Mouse (Mus musculus): Measurements from ENCODE around the gene Pde11a. TPM values are rescaled to one million over a fixed set of nuclear protein-coding genes. Genes with fewer than 3 reads are reported as not detected.

Gene Pde11a
- total RNA-seq, 2 experiments from 2014 or later = not detected

DNA sequence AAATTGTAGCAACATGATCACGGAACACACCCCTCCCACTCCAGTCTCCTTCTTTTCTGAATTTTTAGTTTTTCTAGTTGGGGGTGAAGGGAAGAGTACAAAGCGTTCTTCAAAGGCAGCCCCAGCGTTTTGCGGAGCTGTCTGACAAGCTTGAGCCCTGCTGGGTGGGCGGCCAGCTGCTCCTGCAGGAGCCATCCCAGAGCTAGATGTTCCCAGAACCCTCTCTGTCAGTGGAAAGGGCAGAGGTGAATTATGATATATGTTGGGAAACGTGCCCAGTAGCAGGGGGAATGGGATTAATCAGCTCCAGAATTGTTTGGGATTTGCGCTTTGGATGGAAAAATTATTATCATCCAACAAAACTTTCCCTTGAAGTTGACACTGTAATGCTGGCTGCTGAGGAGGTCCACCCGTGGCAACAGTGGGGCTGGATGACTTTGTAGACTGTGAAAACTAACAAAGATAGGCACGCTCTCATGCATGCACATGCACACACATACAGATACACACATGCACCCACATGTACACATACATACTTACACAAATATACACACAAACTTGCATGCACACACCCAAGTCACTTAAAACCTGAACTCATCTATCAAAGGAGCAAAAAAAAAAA is 238.7 kb downstream of the Pde11a start:
- no peak for ATAC-seq (replicated peaks; ENCODE audit: poor library complexity, severe bottlenecking)

DNA sequence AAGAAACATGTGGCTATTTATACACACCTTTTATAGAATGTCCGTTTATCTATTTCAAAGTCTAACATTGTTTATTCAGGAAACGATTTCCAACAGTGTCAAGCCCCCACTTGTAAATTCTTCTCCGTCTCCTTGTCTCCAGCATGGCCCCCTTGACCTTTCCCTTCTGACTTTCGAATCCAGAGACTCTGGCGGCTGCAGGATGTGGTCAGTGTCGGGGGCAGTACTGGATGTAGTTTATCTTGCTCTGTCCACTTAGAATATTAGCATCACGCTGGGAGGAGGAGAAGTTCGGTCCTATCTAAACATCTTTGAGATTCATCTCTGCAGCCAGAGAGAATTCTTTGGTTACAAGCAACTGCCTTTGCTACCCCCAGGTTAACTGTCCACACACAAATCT is 240.2 kb downstream of the Pde11a start:
- no peak for ATAC-seq (replicated peaks; ENCODE audit: poor library complexity, severe bottlenecking)

DNA sequence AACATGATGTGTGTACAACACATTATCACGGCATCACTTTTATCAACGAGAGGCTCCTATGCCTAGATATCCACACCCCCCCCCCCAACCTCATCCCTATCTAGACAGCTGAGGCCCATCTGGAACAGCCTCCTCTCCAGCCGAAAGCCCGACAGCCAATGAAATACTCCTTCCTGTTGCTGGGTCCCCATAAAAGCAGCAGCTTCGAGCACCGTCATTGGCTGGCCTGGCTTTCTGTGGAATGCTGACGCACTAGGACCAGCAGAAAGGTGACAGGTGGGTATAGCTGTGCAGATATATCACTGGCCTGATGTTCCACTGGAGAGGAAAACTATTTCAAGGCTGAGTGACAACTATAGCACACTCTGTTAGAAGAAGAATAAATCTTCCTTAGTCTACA is 240.7 kb downstream of the Pde11a start:
- no peak for ATAC-seq (replicated peaks; ENCODE audit: poor library complexity, severe bottlenecking)

DNA sequence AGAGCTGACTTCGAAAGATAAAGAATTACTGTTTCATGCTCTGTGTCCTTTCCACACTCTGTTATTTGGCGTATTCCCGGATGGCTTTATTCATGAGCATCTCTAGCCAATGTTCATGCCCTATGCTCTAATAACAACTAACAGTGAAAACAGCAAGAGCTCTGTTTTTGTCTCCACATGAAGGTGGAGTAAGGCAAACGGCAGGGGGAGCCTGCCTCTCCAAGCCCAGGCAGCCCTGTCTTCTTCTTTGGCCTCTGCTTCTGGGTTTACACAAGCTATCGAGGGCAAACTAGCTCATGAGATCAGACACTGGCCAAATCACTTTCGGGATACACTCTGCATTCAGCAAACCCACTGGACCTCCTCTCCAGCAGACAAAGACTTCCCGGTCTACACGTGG is 241.3 kb downstream of the Pde11a start:
- no peak for ATAC-seq (replicated peaks; ENCODE audit: poor library complexity, severe bottlenecking)

DNA sequence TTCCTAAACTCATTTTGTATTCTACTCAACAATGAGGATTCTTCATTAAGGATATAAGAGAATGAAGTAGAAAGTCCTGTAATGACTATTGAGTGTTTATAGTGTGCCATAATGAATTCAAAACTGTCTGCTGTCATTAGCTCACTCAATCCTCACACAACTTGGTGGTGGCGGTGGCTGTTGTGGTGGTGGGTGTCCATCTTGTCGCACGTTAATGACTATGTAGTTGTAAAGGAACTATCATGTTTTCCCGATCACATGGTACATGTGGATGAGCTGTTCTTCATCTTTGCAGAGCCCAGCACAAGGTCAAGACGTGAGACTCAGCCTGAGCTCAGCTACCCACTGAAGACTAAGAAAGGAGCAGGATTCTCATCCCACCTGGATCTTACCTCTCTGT is 242.7 kb downstream of the Pde11a start:
- no peak for ATAC-seq (replicated peaks; ENCODE audit: poor library complexity, severe bottlenecking)

DNA sequence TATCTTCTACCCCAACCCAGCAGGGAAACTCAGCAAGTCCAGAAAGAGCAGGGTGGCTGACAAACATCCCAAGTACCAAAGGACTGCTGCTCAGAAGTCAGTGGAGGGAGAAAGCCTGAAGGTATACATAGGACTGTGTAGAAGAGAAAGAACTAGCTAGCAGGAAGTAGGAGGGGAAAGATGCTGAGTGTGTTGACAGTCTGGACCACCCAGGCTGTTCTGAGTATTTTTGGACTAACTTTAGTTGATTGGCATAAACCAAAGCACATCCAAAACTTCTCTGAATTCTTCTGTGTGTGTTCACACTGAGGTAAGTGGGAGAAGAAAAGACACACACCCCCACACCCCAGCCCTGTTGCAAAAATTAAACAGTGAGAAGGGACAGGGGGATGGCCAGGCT is 248.1 kb downstream of the Pde11a start:
- ATAC-seq (replicated peaks; ENCODE audit: poor library complexity, severe bottlenecking) = no peak

DNA sequence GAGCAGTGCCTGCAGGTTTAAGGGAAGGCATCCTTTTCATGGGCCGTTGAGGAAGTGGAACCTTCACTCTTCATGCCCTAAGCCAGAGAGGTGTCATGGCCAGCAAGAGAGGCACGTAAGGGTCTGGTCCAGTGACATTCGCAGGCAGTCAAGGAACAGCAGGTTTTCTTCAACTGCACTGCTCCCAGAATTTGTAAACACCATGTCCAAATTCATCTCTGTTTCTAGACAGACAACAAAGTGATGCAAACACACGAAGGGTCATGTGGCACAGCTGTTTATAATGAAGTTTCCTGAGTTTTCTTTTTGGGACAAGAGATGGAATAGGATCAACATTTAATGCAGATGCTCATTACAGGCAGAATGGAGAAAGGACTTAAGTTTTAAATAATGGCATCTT is 249.7 kb downstream of the Pde11a start:
- no peak for ATAC-seq (replicated peaks; ENCODE audit: poor library complexity, severe bottlenecking)

DNA sequence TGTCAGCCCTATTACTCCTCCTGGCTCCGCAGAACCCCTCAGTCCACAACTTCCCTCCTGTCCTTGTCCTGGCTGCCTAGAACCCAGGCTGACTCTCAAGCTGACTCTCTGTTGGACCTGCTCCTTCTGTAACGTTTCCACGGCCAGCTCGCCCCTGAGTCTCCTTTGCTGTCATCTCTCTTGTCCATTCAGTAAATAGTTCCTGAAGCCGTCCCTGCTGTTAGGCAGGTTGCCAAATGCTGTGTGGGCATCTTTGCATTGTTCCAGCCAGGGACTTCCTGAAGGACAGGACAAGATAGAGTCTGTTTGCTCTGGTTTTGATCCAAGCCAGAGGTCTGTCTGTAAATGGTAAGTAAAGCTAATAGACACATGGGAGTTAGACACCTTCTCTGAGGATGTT is 250.2 kb downstream of the Pde11a start:
- no peak for ATAC-seq (replicated peaks; ENCODE audit: poor library complexity, severe bottlenecking)

DNA sequence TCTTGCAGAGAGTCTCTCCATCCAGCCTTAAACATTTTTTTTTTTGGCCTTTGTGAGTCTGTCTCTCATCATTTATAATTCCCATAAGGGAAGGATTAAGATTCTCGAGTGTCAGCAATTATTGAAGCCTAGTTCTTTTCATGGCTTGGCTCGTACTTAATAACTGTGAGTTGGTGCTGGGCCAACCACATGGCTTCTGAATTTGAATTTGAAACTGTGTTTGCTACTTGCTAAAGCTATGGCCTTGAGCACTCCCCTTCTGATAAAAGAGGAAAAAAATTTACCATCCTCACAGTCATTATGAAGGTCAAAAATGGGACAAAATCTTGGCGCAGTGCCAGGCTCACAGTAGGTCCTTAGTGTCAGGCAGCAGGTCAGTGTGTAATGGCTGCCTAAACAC is 251.4 kb downstream of the Pde11a start:
- ATAC-seq (replicated peaks; ENCODE audit: poor library complexity, severe bottlenecking) = no peak

DNA sequence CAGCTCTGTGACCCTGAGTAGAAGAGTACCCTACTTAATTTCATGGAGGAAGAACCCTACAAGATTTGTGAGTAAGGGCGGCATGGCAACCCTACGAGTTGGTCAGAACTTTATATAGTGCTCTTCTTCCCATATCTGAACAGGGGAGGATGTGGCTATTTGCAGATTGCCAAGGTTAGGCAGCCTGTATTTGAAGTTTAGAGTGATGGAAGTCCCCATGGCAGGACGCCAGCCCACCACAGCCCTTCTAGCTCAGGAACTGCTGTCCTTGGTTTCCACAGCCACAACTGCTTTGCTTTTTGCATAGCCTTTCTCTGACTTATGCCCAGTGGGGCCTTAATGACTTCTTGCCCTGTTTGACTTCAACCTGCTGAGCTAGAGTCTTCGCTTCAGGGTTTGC is 253.6 kb downstream of the Pde11a start:
- no peak for ATAC-seq (replicated peaks; ENCODE audit: poor library complexity, severe bottlenecking)

DNA sequence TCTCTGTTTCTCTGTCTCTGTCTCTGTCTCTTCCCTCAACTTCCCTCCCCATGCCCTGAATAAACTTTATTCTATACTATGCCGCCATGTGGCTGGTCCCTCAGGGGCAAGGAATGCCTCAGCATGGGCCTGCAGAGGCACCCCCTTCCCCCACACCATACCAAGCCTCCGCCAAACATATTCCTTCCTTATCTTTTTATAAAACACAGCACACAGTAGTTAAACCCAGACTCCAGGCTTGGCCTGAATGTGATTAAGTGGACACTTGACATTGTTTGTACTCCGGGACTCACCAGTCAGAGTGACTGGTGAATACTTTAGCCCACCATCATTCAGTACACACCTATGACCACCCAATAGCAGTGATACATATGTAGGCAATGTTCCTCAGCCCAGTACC is 254.7 kb downstream of the Pde11a start:
- no peak for ATAC-seq (replicated peaks; ENCODE audit: poor library complexity, severe bottlenecking)

DNA sequence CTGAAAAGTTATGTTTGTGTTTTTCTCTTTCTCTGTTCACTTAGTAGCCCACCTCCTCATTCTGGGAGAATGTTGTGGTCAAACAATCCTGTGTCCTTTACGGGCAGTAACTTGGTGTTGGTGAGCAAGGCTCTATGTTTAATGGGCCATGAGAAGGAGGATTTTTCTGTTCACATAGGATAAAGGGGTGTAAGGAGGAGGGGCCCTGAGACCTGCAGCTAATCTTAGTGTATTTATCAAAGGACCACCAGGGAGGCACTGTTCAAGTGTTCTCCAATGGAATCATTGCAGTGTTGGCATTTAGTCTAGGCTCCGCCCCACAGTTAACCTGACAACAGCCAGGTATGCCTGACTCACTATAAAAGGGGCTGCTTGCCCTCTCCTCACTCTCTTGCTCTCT is 255.2 kb downstream of the Pde11a start:
- no peak for ATAC-seq (replicated peaks; ENCODE audit: poor library complexity, severe bottlenecking)

DNA sequence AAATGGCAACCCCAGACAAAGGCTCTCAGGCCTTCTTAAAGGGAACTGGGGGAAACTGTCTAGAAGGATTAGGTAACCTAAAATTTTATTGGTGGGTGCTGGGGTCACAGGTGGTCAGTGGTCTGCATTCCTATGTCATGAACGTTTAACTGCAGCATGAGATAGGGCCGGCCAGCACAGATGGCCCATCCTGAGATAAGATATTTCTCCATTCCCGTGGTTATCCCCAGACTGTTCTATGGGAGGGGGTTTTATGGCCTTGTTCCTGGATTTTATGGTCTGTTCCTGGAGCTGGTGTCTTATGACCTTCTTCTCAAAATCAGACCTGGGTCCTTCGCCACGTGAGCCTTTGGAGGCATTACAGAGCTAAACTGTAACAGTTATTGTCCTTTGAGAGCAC is 256.6 kb downstream of the Pde11a start:
- ATAC-seq (replicated peaks; ENCODE audit: poor library complexity, severe bottlenecking) = no peak

DNA sequence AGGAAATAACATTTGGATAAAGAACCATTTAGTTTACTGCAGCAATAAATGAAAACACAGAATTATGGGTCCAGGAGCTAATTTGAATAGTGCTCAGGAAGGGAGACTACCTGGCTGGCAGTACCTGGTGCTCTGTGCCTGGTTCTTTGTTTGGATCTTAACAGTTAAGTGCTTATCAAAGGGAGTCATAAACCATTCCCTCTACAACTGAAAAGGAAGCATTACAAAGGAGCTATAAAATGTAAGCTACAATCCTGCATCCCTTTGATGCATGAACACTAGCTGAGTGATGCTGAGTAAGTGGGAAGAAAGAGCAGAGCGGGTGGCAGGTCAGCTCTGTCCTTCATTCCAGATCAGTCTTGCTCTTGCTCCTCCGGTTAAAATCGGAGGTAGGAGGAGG is 258.0 kb downstream of the Pde11a start:
- ATAC-seq (replicated peaks; ENCODE audit: poor library complexity, severe bottlenecking) = no peak

DNA sequence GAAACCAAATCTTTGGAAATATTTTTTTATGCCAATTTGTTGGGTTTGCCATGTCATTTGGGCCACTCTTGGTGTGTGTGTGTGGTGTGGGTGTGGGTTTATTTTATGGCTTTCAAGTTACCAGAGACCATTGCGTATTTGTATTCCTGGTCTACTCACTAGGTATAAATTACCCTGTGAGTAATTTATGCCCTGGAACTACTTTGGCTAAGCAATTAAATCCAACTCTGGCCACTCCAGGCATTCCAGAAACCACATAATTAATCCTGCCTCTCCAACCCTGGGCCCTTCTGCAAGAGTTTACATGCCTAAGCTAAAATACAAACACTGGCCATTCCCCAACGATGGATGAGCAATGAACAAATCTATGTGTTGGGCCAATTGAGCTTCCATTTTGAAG is 261.7 kb downstream of the Pde11a start:
- ATAC-seq (replicated peaks; ENCODE audit: poor library complexity, severe bottlenecking) = no peak

DNA sequence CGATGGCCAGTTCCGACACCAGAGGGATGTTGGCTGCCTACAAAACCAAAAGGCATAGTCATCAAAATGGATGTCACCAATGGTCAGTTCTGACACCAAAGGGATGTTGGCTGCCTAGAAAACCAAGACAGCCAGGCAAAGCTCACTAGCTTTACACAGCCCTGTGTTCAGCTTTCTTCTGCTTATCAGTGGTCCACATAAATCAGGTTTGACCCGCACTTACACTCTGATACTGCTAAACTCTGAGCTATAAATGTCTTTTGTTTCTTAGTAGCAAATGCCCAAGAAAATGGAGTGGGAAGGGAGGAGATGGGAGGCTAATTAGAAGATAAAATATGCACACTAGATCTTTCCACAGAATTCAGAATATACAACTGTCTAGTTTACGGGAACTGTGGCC is 262.5 kb downstream of the Pde11a start:
- no peak for ATAC-seq (replicated peaks; ENCODE audit: poor library complexity, severe bottlenecking)

DNA sequence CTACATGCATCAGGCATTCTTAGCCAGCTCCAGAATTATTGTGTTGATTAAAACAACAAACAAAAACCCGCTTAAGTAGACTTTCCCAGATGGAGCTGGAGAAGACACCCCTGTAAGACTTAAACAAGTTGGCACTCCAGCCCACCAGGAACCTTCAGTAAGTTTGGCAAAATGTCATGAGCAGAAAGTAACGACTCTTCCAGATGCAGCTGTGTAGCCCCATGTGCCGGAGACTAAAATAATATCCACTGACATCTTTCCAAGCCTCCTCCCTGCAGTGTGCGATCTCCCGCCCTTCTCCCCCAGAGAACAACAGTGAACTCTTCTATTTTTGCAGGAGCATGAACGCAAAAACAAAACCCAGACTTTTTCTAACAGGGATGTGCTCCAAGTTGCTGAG is 265.5 kb downstream of the Pde11a start:
- ATAC-seq (replicated peaks; ENCODE audit: poor library complexity, severe bottlenecking) = no peak

DNA sequence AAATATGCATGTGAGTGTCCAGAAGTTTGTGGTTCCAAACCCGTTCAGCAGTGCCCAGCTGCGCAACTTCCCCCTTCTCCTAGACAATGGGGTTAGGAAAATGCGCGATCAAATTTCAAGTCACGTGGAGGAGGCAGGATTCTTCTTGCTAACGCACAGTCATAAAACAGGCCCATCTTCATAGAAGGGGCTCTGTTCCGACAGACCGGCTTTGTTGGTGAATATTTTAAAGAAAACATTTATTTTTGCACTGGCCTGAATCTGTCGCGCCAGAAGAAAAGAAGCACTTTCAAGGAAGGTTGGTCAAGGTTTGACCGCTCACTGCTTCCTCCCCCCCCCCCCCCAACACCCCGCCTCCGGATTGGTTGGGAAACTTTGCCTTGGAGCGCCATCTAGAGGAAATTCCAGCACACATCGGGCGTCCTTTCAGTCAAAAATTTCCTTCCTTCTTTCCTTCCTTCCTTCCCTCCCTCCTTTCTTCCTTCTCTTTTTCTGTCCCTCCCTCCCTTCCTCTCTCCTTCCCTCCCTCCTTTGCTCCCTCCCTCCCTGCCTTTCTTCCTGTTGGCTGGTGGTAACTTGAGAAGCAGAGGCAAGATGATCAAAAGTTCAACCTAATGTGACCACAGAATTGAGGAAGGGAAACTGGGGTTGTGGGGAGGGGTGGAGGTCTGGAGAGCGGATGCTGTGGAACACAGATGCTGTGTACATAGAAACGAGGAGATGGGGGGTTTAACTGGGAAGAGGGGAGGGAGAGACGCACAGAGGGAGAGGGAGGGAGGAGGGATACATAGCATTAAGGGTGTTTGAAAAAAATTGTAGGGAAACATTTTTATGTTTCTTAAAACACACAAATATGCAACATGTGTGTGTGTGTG is 267.9 kb downstream of the Pde11a start:
- peak; percentile 90 for ATAC-seq (replicated peaks; ENCODE audit: poor library complexity, severe bottlenecking)

DNA sequence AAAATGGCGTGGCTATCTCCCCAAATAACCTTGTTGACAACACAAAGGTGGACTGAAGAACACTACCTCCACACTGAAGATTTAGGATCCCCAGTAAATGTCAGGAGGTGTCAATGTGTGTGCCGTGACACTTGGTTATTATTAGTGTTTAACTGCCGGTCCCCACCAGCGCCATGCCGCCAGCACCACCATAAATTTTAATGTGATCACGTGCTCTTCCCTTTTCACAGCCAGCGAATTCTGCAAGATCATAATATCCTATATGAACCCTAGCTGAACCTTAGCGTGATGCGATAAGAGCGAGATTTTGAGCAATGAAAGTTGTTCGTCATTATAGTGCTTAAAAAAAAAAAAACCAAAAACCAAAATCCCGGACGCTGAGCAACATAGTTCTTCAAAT is 269.3 kb downstream of the Pde11a start:
- no peak for ATAC-seq (replicated peaks; ENCODE audit: poor library complexity, severe bottlenecking)

DNA sequence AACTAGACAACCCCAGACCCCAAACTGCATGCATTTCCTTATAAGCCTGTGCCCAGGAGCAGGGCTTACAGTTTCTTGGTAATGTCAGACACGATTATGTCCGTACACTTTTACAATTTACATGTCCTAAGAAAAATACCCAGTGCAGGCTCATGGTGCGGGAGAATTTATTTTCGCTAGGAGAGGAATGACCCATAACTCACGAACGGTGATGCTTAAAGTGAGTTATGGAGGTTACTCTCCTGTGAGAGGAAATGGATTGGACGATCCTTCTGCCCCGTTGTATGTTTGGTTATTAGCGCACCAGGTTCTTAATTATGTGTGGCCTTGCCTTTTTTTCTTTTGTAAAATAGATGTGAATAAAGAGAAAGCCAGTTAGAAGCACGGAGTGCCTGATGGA is 270.4 kb downstream of the Pde11a start:
- no peak for ATAC-seq (replicated peaks; ENCODE audit: poor library complexity, severe bottlenecking)

DNA sequence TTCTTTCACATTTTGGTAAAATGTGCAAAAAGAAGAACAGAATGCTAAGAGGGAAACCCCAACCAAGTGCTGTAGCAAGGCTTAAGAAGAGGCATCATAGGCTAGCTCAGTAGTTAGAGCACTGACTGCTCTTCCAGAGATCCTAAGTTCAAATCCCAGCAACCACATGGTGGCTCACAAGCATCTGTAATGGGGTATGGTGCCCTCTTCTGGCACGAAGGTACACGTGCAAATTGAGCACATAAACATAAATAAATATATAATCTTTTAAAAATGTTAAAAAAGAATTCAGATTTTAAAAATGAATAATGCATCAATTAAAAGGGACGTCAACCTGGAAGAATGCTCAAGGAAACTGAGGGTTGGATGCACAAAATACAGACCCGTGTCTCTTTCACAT is 271.4 kb downstream of the Pde11a start:
- no peak for ATAC-seq (replicated peaks; ENCODE audit: poor library complexity, severe bottlenecking)

DNA sequence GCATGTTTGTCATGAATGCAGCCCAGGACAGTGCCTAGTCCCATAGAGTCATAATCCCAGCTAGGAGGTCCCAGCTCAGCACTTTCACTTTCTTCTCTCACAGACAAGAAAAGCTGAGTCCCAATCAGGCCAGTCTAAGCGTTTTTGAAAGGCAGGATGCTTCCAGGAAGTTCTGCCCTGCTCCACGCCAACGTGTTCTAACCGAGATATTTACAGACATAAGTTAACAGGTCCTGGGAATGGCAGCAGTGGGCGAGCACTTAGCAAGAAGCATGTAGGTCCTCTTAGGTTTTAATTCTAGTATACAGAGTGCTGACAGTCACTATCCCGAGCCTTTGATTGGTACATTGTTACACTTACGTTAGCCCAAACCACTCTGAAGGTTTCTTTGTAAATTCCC is 273.3 kb downstream of the Pde11a start:
- no peak for ATAC-seq (replicated peaks; ENCODE audit: poor library complexity, severe bottlenecking)
